Mouse (Mus musculus): ENCODE measurements around the gene Fam234b.

- no peak for TF ChIP-seq POLR2A (IDR thresholded peaks at IDR 0.05; ENCODE audit: insufficient read depth, low read depth, low read length)
- no peak for TF ChIP-seq CTCF (IDR thresholded peaks at IDR 0.05; ENCODE audit: insufficient read depth, low read depth, low read length)
Measured at GRCm38 (mm10) chr6:135276474-135277295, 78.9 kb downstream of the Fam234b start.
